Mouse (Mus musculus) spleen, adult 2 months (tissue): ENCODE data around the gene Npas3.

Source experiments
- CTCF ChIP-seq: fragments of 200-500 bp; IDR thresholded peaks from 2 replicates; pipeline ENCODE4 v1.5.1; 2011; ENCODE audit warnings: mild to moderate bottlenecking, inconsistent platforms; ENCODE audit not compliant: insufficient read depth, insufficient read length, insufficient replicate concordance; ENCODE audit errors: extremely low read depth
- POLR2A ChIP-seq: fragments of 200-500 bp; IDR thresholded peaks from 2 replicates; pipeline ENCODE4 v1.6.1; 2011; ENCODE audit warnings: low read depth, low read length, inconsistent platforms

DNA sequence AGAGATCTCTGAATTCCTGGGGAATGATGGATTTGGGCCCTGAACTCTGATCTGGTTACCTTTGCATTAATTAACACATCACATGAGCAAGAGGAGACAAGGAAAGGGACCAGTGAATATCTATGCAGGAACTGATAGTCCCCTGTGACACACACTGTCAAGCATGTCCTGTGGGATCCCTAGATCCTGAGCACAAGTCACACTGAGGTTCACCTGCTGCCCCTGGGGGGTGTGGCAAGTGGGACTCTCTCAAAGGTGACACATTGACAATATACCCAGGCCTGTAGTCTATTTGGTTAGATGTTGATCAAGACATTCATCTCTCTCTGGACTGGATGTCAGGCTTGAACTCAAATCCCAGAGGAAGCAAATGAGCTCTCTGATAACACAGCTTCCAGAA, 576.8 kb downstream of the Npas3 start:
- TF ChIP-seq CTCF = no peak
- TF ChIP-seq POLR2A = no peak
